Mouse (Mus musculus) Patski (cell line): ENCODE data around the gene 4933424G06Rik. TPM values are rescaled to one million over a fixed set of nuclear protein-coding genes. Genes with fewer than 3 reads are reported as not detected.
A peak's percentile ranks its signal among the peaks of the same experiment; 100 is the strongest.
"Not testable (repeated sequence)": the region's sequence is repeated elsewhere in the genome, so short reads cannot be mapped to it uniquely, and the experiment has no call there.

Experiments used
- ATAC-seq: fragments of 100-300 bp; one replicate; pipeline ENCODE4 v1.8.0; 2021
- CTCF ChIA-PET: fragments of 350-600 bp; sonication (Branson Sonifier 250); formaldehyde crosslinking; loops from one replicate; lab custom pipeline; 2022; ENCODE audit warnings: inconsistent platforms; lab: Charles Lee
- POLR2A ChIA-PET: fragments of 350-600 bp; sonication (Branson Sonifier 250); formaldehyde crosslinking; loops from one replicate; lab custom pipeline; 2022; ENCODE audit warnings: antibody characterized with exemption, inconsistent platforms; lab: Charles Lee
- DNase-seq: peaks from one replicate; pipeline ENCODE4 v3.0.0-alpha.2; 2011; ENCODE audit warnings: low read depth, low spot score
- H3K27me3 ChIP-seq: fragments of 371-371 bp; one replicate; pipeline ENCODE4 v1.5.1; 2021
- CTCF ChIP-seq: fragments of 100-300 bp; IDR thresholded peaks from one replicate; pipeline ENCODE4 v1.5.1; 2021
- in situ Hi-C: fragments of 300-500 bp; cut with MboI; formaldehyde crosslinking; loops from 3 replicates; pipeline ENCODE4 v1.11.1; 2018; ENCODE audit warnings: low pct_unique_long_range_greater_than_20kb, mixed read lengths
- polyA plus RNA-seq: library from polyadenylated mRNA; unstranded; gene quantifications from one replicate; pipeline ENCODE4 v1.2.3, GENCODE M21; 2021

Gene 4933424G06Rik
- 0.23 TPM for polyA plus RNA-seq

GRCm38 (mm10) chr1:36709854-36710280 lies at the start of gene 4933424G06Rik:
TSS of gene 4933424G06Rik (plus strand) at chr1:36710149.
- ChIA-PET CTCF (no interaction called here), POLR2A (no interaction called here)
- no peak for TF ChIP-seq CTCF
- in situ Hi-C loops, result no loop called here
- H3K27me3 ChIP-seq, result no peaks in the 10 kb centered on the region
- ATAC-seq (peak; percentile 94), DNase-seq (peak; percentile 72)

GRCm38 (mm10) chr1:36664457-36664856 lies 45.5 kb upstream of the 4933424G06Rik start:
- ChIA-PET CTCF (interaction anchor here (1.3 kb wide), 1 partner anchor 117 kb away, joined by 5 read pairs; the partner anchor contains the start of gene Ankrd39), POLR2A (interaction anchor here (0.6 to 1.9 kb wide), 3 partner anchors 106 to 1348 kb away, joined by 3 to 9 read pairs (median 5); partner anchors contain the start of gene Sema4c)
- TF ChIP-seq CTCF, result peak; percentile 27
- no peaks in the 10 kb centered on the region for H3K27me3 ChIP-seq
- ATAC-seq (no peak), DNase-seq (no peak)
- in situ Hi-C loops, result no loop called here

GRCm38 (mm10) chr1:36665165-36665723 lies 44.7 kb upstream of the 4933424G06Rik start:
- DNase-seq, result no peak
- CTCF ChIA-PET, result interaction anchor here (1.5 kb wide), 1 partner anchor 118 kb away, joined by 4 read pairs; the partner anchor contains the start of gene Ankrd39
- in situ Hi-C loops, result no loop called here
- POLR2A ChIA-PET, result no interaction called here
- no peak for TF ChIP-seq CTCF
- ATAC-seq, result peak; percentile 26
- no peaks in the 10 kb centered on the region for H3K27me3 ChIP-seq

GRCm38 (mm10) chr1:36665934-36666333 lies 44.0 kb upstream of the 4933424G06Rik start:
- POLR2A ChIA-PET, result no interaction called here

GRCm38 (mm10) chr1:36668007-36668406 lies 41.9 kb upstream of the 4933424G06Rik start:
- in situ Hi-C loops, ATAC-seq, H3K27me3 ChIP-seq, DNase-seq, POLR2A ChIA-PET: not testable (repeated sequence)
- CTCF ChIA-PET, result interaction anchor here (1.6 to 1.9 kb wide), 2 partner anchors 15 to 121 kb away, joined by 4 to 5 read pairs; partner anchors contain the start of genes Ankrd39 and Fam178b

More at GRCm38 (mm10) chr1:36665934-36666333, 44.0 kb upstream of the 4933424G06Rik start:
- in situ Hi-C loops, result no loop called here
- CTCF ChIA-PET, result interaction anchor here (1.5 kb wide), 1 partner anchor 119 kb away, joined by 4 read pairs; the partner anchor contains the start of gene Ankrd39
- ATAC-seq (no peak), DNase-seq (no peak)
- no peaks in the 10 kb centered on the region for H3K27me3 ChIP-seq
- TF ChIP-seq CTCF, result no peak

GRCm38 (mm10) chr1:36670256-36670655 lies 39.7 kb upstream of the 4933424G06Rik start:
- DNase-seq, result no peak
- H3K27me3 ChIP-seq, result no peaks in the 10 kb centered on the region
- no peak for TF ChIP-seq CTCF
- in situ Hi-C loops, result no loop called here
- CTCF ChIA-PET, result no interaction called here
- POLR2A ChIA-PET, result no interaction called here
- no peak for ATAC-seq

GRCm38 (mm10) chr1:36671260-36671659 lies 38.7 kb upstream of the 4933424G06Rik start:
- no peak for TF ChIP-seq CTCF
- ATAC-seq (no peak), DNase-seq (no peak)
- POLR2A ChIA-PET, result no interaction called here
- CTCF ChIA-PET, result no interaction called here
- in situ Hi-C loops, result no loop called here
- no peaks in the 10 kb centered on the region for H3K27me3 ChIP-seq

- DNase-seq (no peak), ATAC-seq (no peak)
- ChIA-PET CTCF (interaction anchor here (1.0 kb wide), 1 partner anchor 125 kb away, joined by 3 read pairs; the partner anchor contains the start of gene Ankrd39), POLR2A (no interaction called here)
- in situ Hi-C loops, result no loop called here
- TF ChIP-seq CTCF, result no peak
- no peaks in the 10 kb centered on the region for H3K27me3 ChIP-seq
Observed at GRCm38 (mm10) chr1:36672648-36673350, 37.1 kb upstream of the 4933424G06Rik start.

- ATAC-seq, result no peak
- CTCF ChIA-PET, result no interaction called here
- in situ Hi-C loops, result no loop called here
Observed at GRCm38 (mm10) chr1:36674936-36675335, 35.0 kb upstream of the 4933424G06Rik start.

GRCm38 (mm10) chr1:36680893-36681292 lies 29.1 kb upstream of the 4933424G06Rik start:
- ChIA-PET CTCF (interaction anchor here (2.9 kb wide), 1 partner anchor 134 kb away, joined by 15 read pairs; the partner anchor contains the start of gene Ankrd39), POLR2A (no interaction called here)
- TF ChIP-seq CTCF, result no peak
- in situ Hi-C loops, result no loop called here
- ATAC-seq (no peak), DNase-seq (no peak)
- H3K27me3 ChIP-seq, result no peaks in the 10 kb centered on the region

More at GRCm38 (mm10) chr1:36674936-36675335, 35.0 kb upstream of the 4933424G06Rik start:
- no peaks in the 10 kb centered on the region for H3K27me3 ChIP-seq
- no peak for DNase-seq
- TF ChIP-seq CTCF, result no peak
- POLR2A ChIA-PET, result no interaction called here
